Comparison of ENCODE assay signal across 21 mouse cellular contexts in genomic region chr14:35572991-35573502, GRCm38 (mm10).
A peak's percentile ranks its signal among the peaks of the same experiment; 100 is the strongest.
DNase-seq lines count a peak whose midpoint lies in the region; ATAC-seq and TF ChIP-seq lines count a peak whose summit lies in the region.
"Had no signal": no experiment of that assay in that cellular context is flagged by ENCODE, and none has a peak within 500 bp of the region (broad histone marks: within the 10 kb centered on the region; RNA-seq: fewer than 3 reads in every experiment).

No protein-coding gene starts in this region.

- TF ChIP-seq CTCF in brain, embryonic 14.5 days (IDR thresholded peaks at IDR 0.05; ENCODE audit: borderline replicate concordance, extremely low read depth, insufficient read depth, insufficient read length), result no peak

- peak; percentile 12 to 23 for DNase-seq in frontal cortex, postnatal 36 days (ENCODE audit: low spot score in 2 of 2)
- DNase-seq in frontal cortex, postnatal 14 days (ENCODE audit: low spot score in 2 of 2), result no peak
- no peak for DNase-seq in neural tube, embryonic 10.5 days (ENCODE audit: extremely low spot score, low spot score)
- DNase-seq in brain, embryonic 14.5 days (ENCODE audit: low read depth), result peak; percentile 1
- peak; percentile 22 for DNase-seq in telencephalon, adult 2 months (ENCODE audit: low read depth, low spot score)
- DNase-seq in lung, postnatal 10 days, result no peak
- DNase-seq: adrenal gland, postnatal 10 days; cerebellum, adult 8-10 months; cerebellum, postnatal 14 days; embryo, embryonic 11 days; gastrocnemius, adult 2 months; gastrocnemius, postnatal 25 days; heart, postnatal 10 days; heart, postnatal 4 days had no signal

- no peak overlapping the region for H3K27ac ChIP-seq in neural tube, embryonic 12.5 days
- H3K27ac ChIP-seq: embryonic facial prominence, embryonic 15.5 days; forebrain, embryonic 10.5 days; gastrocnemius, adult 2 months; hindbrain, embryonic 12.5 days had no signal

- no peak overlapping the region for H3K9ac ChIP-seq in neural tube, embryonic 12.5 days
- H3K9ac ChIP-seq: embryonic facial prominence, embryonic 15.5 days; hindbrain, embryonic 12.5 days had no signal

- H3K4me2 ChIP-seq in neural tube, embryonic 12.5 days (replicated peaks), result no peak overlapping the region
- H3K4me2 ChIP-seq: embryonic facial prominence, embryonic 15.5 days; hindbrain, embryonic 12.5 days had no signal

- no peak for TF ChIP-seq POLR2A in brain, embryonic 14.5 days (IDR thresholded peaks at IDR 0.05; ENCODE audit: borderline replicate concordance, extremely low read depth, insufficient read depth, insufficient read length, poor library complexity, severe bottlenecking)

- 62% methylated on average over 4 of the region's 4 CpGs for WGBS in neural tube, embryonic 12.5 days

- no peak overlapping the region for H3K4me3 ChIP-seq in neural tube, embryonic 12.5 days
- H3K4me3 ChIP-seq: embryonic facial prominence, embryonic 15.5 days; erythroblast, embryonic 14.5 days; forebrain, embryonic 10.5 days; gastrocnemius, adult 2 months; hindbrain, embryonic 12.5 days had no signal

- H3K27me3 ChIP-seq in neural tube, embryonic 12.5 days (replicated peaks), result no peaks in the 10 kb centered on the region
- H3K27me3 ChIP-seq: embryonic facial prominence, embryonic 15.5 days; hindbrain, embryonic 12.5 days had no signal

- H3K36me3 ChIP-seq in neural tube, embryonic 12.5 days, result no peaks in the 10 kb centered on the region
- H3K36me3 ChIP-seq: embryonic facial prominence, embryonic 15.5 days; forebrain, embryonic 10.5 days; hindbrain, embryonic 12.5 days had no signal

- H3K4me1 ChIP-seq in neural tube, embryonic 12.5 days, result no peaks in the 10 kb centered on the region
- H3K4me1 ChIP-seq: embryonic facial prominence, embryonic 15.5 days; hindbrain, embryonic 12.5 days had no signal

- ATAC-seq in neural tube, embryonic 12.5 days (ENCODE audit: low FRiP score, low read depth), result peak; percentile 65
- ATAC-seq: forebrain, embryonic 14.5 days; hindbrain, embryonic 16.5 days had no signal

- no peaks in the 10 kb centered on the region for H3K9me3 ChIP-seq in neural tube, embryonic 12.5 days
- H3K9me3 ChIP-seq: embryonic facial prominence, embryonic 15.5 days; forebrain, embryonic 10.5 days; hindbrain, embryonic 12.5 days had no signal

Comparison
In these comparisons a context has a peak if more than half of its experiments do, and no peak if none do; other contexts are left out.
1. DNase-seq: peak in frontal cortex, postnatal 36 days (2 of 2), brain, embryonic 14.5 days (single experiment) and telencephalon, adult 2 months (single experiment); none in frontal cortex, postnatal 14 days (0 of 2), neural tube, embryonic 10.5 days (single experiment) and lung, postnatal 10 days (single experiment).